Mouse (Mus musculus) heart, postnatal 0 days (tissue): Measurements from ENCODE around the gene 8030474K03Rik. TPM values are rescaled to one million over a fixed set of nuclear protein-coding genes. Genes with fewer than 3 reads are reported as not detected.

ENCODE experiments used
- ATAC-seq: fragments of 200-750 bp; cut with Nextera tagmentation; 2 replicates; pipeline ENCODE4 v1.8.0; 2017; ENCODE audit warnings: low read depth, moderate number of reproducible peaks, moderate library complexity; ENCODE audit not compliant: insufficient read depth
- DNase-seq: peaks from one replicate; pipeline ENCODE4 v3.0.0-alpha.2; 2016; ENCODE audit warnings: low spot score
- H3K27ac ChIP-seq: fragments of 300-500 bp; sonication (generic); 2 replicates; pipeline ENCODE4 v1.5.1; 2014; ENCODE audit warnings: low read depth, mild to moderate bottlenecking
- H3K27me3 ChIP-seq: fragments of 300-500 bp; sonication (generic); 2 replicates; pipeline ENCODE4 v1.6.1; 2014; ENCODE audit warnings: low read length, mixed read lengths; ENCODE audit not compliant: control insufficient read depth, insufficient read depth
- H3K36me3 ChIP-seq: fragments of 300-500 bp; sonication (generic); replicated peaks from 2 replicates; pipeline ENCODE4 v1.6.1; 2014; ENCODE audit warnings: low read length, mixed read lengths; ENCODE audit not compliant: control insufficient read depth, insufficient read depth
- H3K4me1 ChIP-seq: fragments of 300-500 bp; sonication (generic); 2 replicates; pipeline ENCODE4 v1.6.1; 2014; ENCODE audit warnings: antibody characterized with exemption; ENCODE audit not compliant: control insufficient read depth, insufficient read depth
- H3K4me2 ChIP-seq: fragments of 300-500 bp; sonication (generic); 2 replicates; pipeline ENCODE4 v1.6.1; 2014; ENCODE audit warnings: low read depth, mild to moderate bottlenecking, low read length, moderate library complexity
- H3K4me3 ChIP-seq: fragments of 300-500 bp; sonication (generic); 2 replicates; pipeline ENCODE4 v1.5.1; 2014; ENCODE audit warnings: low read depth, low read length
- H3K9ac ChIP-seq: fragments of 300-500 bp; sonication (generic); replicated peaks from 2 replicates; pipeline ENCODE4 v1.6.1; 2014; ENCODE audit warnings: low read depth, low read length, mixed read lengths
- H3K9me3 ChIP-seq: fragments of 300-500 bp; sonication (generic); replicated peaks from 2 replicates; pipeline ENCODE4 v1.6.1; 2016; ENCODE audit warnings: low read length; ENCODE audit not compliant: control insufficient read depth
- CTCF ChIP-seq: IDR thresholded peaks from 2 replicates; pipeline ENCODE4 v1.5.1; 2016; ENCODE audit warnings: antibody characterized with exemption, control low read depth, low read depth
- EP300 ChIP-seq: IDR thresholded peaks from 2 replicates; pipeline ENCODE4 v1.6.1; 2016; ENCODE audit warnings: antibody characterized with exemption, low read depth
- WGBS: fragments of 180-500 bp; shearing (Covaris S2); extraction: QIAGEN DNeasy Blood & Tissue Kit; methylation state at CpG from one replicate; pipeline ENCODE4 v1.1.7; 2014; 5-methylcytosine and 5-hydroxymethylcytosine counted together
- polyA plus RNA-seq: library from polyadenylated mRNA; unstranded; fragments of >200 nt; fragmentation: Nextera tagmentation; extraction: Ambion mirVana; gene quantifications from 2 replicates; pipeline ENCODE4 v1.2.1, GENCODE M21; 2015
- total RNA-seq: library from RNA; depleted of rRNA; stranded (reverse); fragments of >200 nt; gene quantifications from 2 replicates; pipeline ENCODE4 v1.2.3, GENCODE M21; 2014; ENCODE audit warnings: low replicate concordance; rRNA removed

Gene 8030474K03Rik
- total RNA-seq (not detected in 2 replicates), polyA plus RNA-seq (0.12 and 0.19 TPM in 2 replicates)

DNA sequence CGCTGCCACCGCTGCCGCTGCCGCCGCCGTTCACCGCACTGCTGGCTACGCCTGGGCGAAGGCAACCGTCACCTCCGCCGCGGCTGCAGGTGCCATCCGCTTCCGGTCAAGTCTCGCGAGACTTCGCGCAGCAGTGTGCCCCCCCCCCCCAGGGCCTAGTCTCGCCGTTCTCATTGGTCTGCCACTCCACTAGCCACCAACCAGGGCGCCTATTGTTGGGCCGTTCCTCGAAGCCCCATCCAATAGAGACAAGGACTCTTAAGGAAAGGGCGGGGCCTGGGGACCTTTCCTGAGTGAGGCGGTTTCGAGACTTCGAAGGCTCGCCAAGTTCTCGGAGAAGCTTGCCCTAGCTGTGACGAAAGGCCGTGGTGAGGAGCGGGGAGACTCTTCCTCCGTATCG, at the start of gene 8030474K03Rik, which contains the start of gene Gm4779:
8030474K03Rik (plus strand) TSS at position 315 of the 400 bp plus-strand sequence.
Gm4779 (minus strand) TSS at position 82 of the 400 bp plus-strand sequence.
- TF ChIP-seq CTCF (no peak), EP300 (no peak)
- H3K9me3 ChIP-seq, result no peaks in the 10 kb centered on the region; the same call in 1 of the 2 replicates
- no peaks in the 10 kb centered on the region for H3K4me1 ChIP-seq
- H3K9ac ChIP-seq, result no peak within 1 kb of the TSS
- no peak within 1 kb of the TSS for H3K4me3 ChIP-seq
- H3K36me3 ChIP-seq, result no peaks in the 10 kb centered on the region
- WGBS, result 91% methylated on average over 32 of the region's 35 CpGs
- no peak within 1 kb of the TSS for H3K27ac ChIP-seq
- no peak for DNase-seq
- H3K27me3 ChIP-seq, result no peaks in the 10 kb centered on the region
- no peak within 1 kb of the TSS for H3K4me2 ChIP-seq
- no peak for ATAC-seq

DNA sequence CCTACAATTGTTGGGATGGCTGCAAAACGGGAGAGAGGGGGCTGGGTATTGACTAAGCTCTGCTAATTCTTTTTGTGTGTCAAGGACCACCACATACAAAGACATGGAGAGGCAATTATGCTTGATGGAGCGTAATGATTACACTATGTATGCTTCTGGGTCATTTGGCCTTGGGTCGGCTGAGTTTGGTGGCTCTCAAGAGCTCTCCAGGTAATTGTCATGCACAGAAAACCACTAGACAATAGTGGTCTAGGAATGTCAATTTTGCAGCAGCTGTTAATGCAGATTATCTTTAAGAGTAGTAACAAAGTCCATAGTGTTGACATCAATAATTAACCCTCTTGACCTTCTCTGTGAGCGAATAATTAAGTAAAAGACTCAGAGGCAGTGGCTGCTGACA, 44.3 kb upstream of the 8030474K03Rik start:
- Histone ChIP-seq H3K36me3 (no peaks in the 10 kb centered on the region), H3K4me2 (no peak overlapping the region), H3K27me3 (no peaks in the 10 kb centered on the region), H3K27ac (no peak overlapping the region), H3K4me1 (no peaks in the 10 kb centered on the region), H3K9me3 (no peaks in the 10 kb centered on the region), H3K9ac (no peak overlapping the region), H3K4me3 (no peak overlapping the region)
- 68% methylated on average over 4 of the region's 4 CpGs for WGBS
- DNase-seq (no peak), ATAC-seq (no peak)
- no peak for TF ChIP-seq EP300
- TF ChIP-seq CTCF, result no peak

DNA sequence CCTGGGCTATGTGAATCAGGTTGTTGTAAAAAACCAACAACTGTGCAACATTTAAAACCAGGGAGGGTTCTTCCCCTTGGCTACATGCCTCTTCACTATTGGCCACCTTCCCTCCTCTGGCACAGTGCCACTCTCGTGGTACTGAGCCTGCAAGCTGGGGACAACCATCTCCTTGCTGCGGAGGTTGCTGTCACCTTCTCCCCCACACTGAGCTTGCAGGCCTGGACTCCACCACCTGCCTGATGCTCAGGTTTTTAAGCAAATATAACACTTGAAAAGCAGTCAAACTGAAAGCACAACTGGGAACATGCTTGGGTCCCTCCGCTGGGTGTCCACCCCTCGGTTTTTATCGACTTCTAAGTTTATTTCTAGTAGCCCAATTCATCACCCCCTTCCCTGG, 40.0 kb upstream of the 8030474K03Rik start:
- ATAC-seq (no peak), DNase-seq (no peak)
- Histone ChIP-seq H3K27ac (no peak overlapping the region), H3K9ac (no peak overlapping the region), H3K4me3 (no peak overlapping the region), H3K27me3 (no peaks in the 10 kb centered on the region), H3K9me3 (no peaks in the 10 kb centered on the region), H3K4me1 (no peaks in the 10 kb centered on the region), H3K4me2 (no peak overlapping the region), H3K36me3 (no peaks in the 10 kb centered on the region)
- TF ChIP-seq EP300 (no peak), CTCF (no peak)
- 49% methylated on average over 5 of the region's 5 CpGs for WGBS

DNA sequence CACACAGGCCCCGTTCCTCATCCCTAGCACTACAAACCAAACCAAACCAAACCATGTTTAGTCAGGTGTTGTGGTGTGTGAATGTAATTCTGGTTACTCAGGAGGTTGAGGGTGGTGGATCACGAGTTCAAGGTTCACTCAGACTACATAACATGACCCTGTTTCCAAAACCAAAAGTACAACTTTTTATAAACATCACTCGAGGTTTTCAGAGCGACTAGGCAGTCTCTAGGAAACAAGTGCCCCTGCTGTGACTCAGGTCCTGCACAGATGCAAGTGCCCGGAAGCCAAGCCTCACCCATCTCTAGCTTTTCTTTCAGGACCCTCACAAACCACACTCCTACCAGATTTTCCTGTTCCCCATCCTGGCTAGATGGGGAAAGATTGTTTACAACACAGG, 29.8 kb upstream of the 8030474K03Rik start:
- no peaks in the 10 kb centered on the region for H3K4me1 ChIP-seq
- no peak for TF ChIP-seq CTCF
- no peak for TF ChIP-seq EP300
- ATAC-seq, result no peak
- H3K9ac ChIP-seq, result no peak overlapping the region
- no peaks in the 10 kb centered on the region for H3K9me3 ChIP-seq
- DNase-seq, result no peak
- no peaks in the 10 kb centered on the region for H3K27me3 ChIP-seq
- H3K36me3 ChIP-seq, result no peaks in the 10 kb centered on the region
- WGBS, result 71% methylated on average over 5 of the region's 5 CpGs
- no peak overlapping the region for H3K27ac ChIP-seq
- H3K4me3 ChIP-seq, result no peak overlapping the region
- H3K4me2 ChIP-seq, result no peak overlapping the region

DNA sequence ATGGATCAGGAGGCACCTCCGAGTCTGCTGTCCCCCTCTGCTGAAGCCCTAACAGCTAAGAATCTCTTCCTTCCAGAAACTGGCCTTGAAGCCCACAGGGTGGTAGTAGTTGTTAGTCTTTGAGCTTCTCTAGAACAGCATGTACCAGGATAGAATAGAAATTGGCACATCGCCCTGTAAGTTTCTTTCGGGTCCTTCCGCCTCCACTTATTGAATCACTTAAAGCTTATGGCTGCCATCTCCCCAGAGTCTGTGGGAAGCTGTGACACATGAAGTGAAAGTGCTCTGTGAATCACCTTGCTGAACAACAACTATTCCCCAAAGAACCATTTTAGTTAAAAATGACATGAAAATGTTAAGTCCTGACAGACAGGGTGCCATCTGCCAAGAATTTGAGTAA, 29.3 kb upstream of the 8030474K03Rik start:
- Histone ChIP-seq H3K9me3 (no peaks in the 10 kb centered on the region), H3K4me2 (no peak overlapping the region), H3K4me3 (no peak overlapping the region), H3K4me1 (no peaks in the 10 kb centered on the region), H3K9ac (no peak overlapping the region), H3K27ac (no peak overlapping the region), H3K27me3 (no peaks in the 10 kb centered on the region), H3K36me3 (no peaks in the 10 kb centered on the region)
- DNase-seq (no peak), ATAC-seq (no peak)
- TF ChIP-seq EP300, result no peak
- no peak for TF ChIP-seq CTCF
- WGBS, result 63% methylated on average over 4 of the region's 4 CpGs

DNA sequence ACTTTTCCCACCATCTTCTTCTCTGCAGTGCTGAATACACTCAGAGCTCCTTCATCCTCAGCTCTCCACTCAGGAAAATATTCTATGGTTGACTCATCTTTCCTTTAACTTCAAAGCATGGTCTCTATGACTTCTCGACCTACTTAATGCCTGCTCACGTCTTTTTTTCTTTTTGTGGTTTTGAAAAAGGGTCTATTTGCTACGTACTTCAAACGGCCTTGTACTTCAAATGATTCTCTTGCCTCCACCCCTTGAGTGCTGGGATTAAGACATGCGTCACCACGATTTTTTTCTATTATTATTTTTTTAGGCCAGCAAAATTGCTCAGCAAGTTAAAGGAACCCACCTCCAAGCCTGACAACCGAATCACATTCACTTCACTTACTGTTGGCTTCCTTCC, 27.2 kb upstream of the 8030474K03Rik start:
- no peaks in the 10 kb centered on the region for H3K4me1 ChIP-seq
- WGBS, result 54% methylated on average over 7 of the region's 7 CpGs
- no peak overlapping the region for H3K9ac ChIP-seq
- no peaks in the 10 kb centered on the region for H3K27me3 ChIP-seq
- DNase-seq (no peak), ATAC-seq (no peak)
- H3K27ac ChIP-seq, result no peak overlapping the region
- no peak overlapping the region for H3K4me3 ChIP-seq
- no peaks in the 10 kb centered on the region for H3K36me3 ChIP-seq
- H3K9me3 ChIP-seq, result no peaks in the 10 kb centered on the region
- no peak overlapping the region for H3K4me2 ChIP-seq
- TF ChIP-seq EP300 (no peak), CTCF (no peak)
